Mouse (Mus musculus) hindbrain, embryonic 15.5 days (tissue): ENCODE measurements at regions not wholly inside any gene's neighbourhood (a gene's known extent, or its start where the extent isn't known, plus 50 kb on each side); places are given as distances from the start of the nearest gene placed in this dataset.

Source experiments
- ATAC-seq: fragments of 200-750 bp; cut with Nextera tagmentation; 2 replicates; pipeline ENCODE4 v1.8.0; 2017; ENCODE audit warnings: low read depth, moderate number of reproducible peaks, moderate TSS enrichment; ENCODE audit not compliant: low FRiP score
- H3K27ac ChIP-seq: fragments of 300-500 bp; sonication (generic); replicated peaks from 2 replicates; pipeline ENCODE4 v1.5.1; 2015; ENCODE audit warnings: mild to moderate bottlenecking, inconsistent platforms
- H3K27me3 ChIP-seq: fragments of 300-500 bp; sonication (generic); 2 replicates; pipeline ENCODE4 v1.6.1; 2015; ENCODE audit warnings: control low read depth, inconsistent platforms
- H3K36me3 ChIP-seq: fragments of 300-500 bp; sonication (generic); 2 replicates; pipeline ENCODE4 v1.6.1; 2015; ENCODE audit warnings: control low read depth, inconsistent platforms
- H3K4me1 ChIP-seq: fragments of 300-500 bp; sonication (generic); replicated peaks from 2 replicates; pipeline ENCODE4 v1.6.1; 2015; ENCODE audit warnings: control low read depth, inconsistent platforms
- H3K4me2 ChIP-seq: fragments of 300-500 bp; sonication (generic); 2 replicates; pipeline ENCODE4 v1.6.1; 2015; ENCODE audit warnings: moderate library complexity, mild to moderate bottlenecking, inconsistent platforms
- H3K4me3 ChIP-seq: fragments of 300-500 bp; sonication (generic); 2 replicates; pipeline ENCODE4 v1.5.1; 2015; ENCODE audit warnings: mild to moderate bottlenecking, inconsistent platforms
- H3K9ac ChIP-seq: fragments of 300-500 bp; sonication (generic); 2 replicates; pipeline ENCODE4 v1.6.1; 2015; ENCODE audit warnings: inconsistent platforms
- H3K9me3 ChIP-seq: fragments of 300-500 bp; sonication (generic); 2 replicates; pipeline ENCODE4 v1.6.1; 2016; ENCODE audit warnings: control low read depth, inconsistent platforms
- WGBS: fragments of 180-500 bp; shearing (Covaris S2); methylation state at CpG from one replicate; pipeline ENCODE4 v1.1.7; 2015; 5-methylcytosine and 5-hydroxymethylcytosine counted together

DNA sequence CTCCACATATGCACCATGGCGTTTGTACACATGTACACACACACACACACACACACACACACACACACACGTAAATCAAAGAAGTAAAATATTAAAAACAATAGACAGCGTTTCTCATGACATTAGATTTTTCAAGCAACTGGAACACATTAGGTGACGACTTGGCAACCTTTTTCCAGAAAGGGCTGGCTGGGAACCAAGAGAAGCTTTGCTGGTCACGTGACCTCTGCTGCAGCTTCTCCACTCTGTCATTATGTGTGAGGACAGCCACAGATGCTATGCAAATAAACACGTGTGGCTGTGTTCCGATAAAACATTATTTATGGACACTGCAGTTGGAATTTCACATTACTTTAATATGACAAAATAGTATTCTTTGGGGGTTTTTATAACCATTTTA lies 124.3 kb downstream of the Slc38a6 start:
- Histone ChIP-seq H3K9me3 (no peaks in the 10 kb centered on the region), H3K27ac (no peak overlapping the region), H3K4me2 (no peak overlapping the region), H3K27me3 (no peaks in the 10 kb centered on the region), H3K36me3 (no peaks in the 10 kb centered on the region), H3K9ac (no peak overlapping the region), H3K4me3 (no peak overlapping the region), H3K4me1 (peaks cover 21% of the 10 kb centered on the region)
- ATAC-seq = no peak
- 61% methylated on average over 7 of the region's 7 CpGs for WGBS

DNA sequence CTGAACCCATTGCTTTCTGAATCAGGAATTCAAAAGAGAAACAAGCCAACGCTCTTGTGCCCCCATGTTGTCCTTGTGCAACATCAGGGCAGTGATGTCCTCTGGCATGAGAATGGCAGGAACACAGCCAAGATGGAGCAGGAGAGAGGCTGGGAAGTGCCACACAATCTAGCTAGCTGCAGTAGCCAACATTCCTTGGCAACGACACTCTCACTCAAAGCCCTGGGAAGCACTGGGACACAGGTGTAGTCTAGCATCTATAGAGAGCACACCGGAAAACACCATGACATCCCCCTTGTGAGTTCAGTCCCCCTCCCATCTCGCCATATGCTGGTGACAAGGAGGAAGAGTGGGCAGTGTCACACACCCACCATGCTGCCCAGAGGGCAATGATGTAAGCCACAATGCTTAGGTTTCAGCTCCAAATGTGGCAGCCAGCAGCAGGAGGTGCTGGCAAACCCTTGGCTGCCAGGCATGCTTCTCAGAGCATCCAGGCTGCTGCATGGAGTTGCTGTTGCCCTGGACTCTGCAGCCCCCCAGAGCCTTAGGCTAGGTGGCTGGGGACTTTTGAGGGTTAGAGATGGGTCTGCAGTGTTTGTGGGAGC lies 123.0 kb downstream of the Slc38a6 start:
- Histone ChIP-seq H3K4me1 (peaks cover 18% of the 10 kb centered on the region), H3K27me3 (no peaks in the 10 kb centered on the region), H3K4me2 (no peak overlapping the region), H3K4me3 (no peak overlapping the region), H3K27ac (no peak overlapping the region), H3K36me3 (no peaks in the 10 kb centered on the region), H3K9me3 (no peaks in the 10 kb centered on the region), H3K9ac (no peak overlapping the region)
- WGBS = 71% methylated on average over 4 of the region's 4 CpGs
- peak; percentile 57; the same call in 1 of the 2 replicates for ATAC-seq

DNA sequence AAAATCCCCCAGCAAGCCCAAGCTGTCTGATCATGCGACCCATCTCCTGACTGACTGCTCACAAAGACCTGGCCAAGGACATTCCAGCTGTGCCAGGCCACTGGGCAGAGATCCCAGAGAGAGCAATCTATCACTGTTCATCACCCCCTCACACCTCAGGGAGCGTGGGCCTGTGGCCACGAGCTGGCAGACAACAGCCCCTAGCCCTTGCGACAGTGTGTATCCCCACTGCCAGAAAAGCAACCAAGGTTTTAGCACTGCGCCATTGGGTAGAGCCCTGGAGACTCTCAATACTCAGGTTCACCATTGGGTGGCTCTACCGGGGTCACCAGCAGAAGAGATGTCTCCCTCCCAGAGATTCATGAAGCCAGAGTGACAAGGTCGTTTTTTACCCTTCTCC lies 122.0 kb downstream of the Slc38a6 start:
- Histone ChIP-seq H3K27ac (no peak overlapping the region), H3K36me3 (no peaks in the 10 kb centered on the region), H3K4me3 (no peak overlapping the region), H3K4me1 (peaks cover 16% of the 10 kb centered on the region), H3K9ac (no peak overlapping the region), H3K9me3 (no peaks in the 10 kb centered on the region), H3K27me3 (no peaks in the 10 kb centered on the region), H3K4me2 (no peak overlapping the region)
- ATAC-seq = no peak
- 71% methylated on average over 7 of the region's 7 CpGs for WGBS

DNA sequence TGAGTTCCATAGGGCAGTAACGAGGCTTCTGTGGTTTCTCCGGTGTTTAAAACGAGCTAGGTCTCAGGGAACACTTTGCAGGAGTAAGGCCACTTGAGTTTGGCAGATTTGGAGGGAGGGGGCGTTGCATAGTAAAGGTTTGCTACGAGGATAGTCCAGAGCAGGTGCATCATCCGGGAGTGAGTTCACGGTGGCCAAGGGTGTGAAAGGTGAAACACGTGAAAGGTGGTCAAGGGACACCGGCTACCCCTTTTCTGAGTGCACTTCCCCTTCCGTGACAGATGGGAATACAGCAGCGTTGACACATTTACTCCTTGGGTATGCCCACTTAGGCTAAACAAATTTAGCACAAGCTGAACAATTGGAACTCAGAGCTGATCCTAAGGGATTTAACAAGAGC lies 121.6 kb downstream of the Slc38a6 start:
- Histone ChIP-seq H3K27ac (no peak overlapping the region), H3K9ac (no peak overlapping the region), H3K9me3 (no peaks in the 10 kb centered on the region), H3K4me3 (no peak overlapping the region), H3K4me2 (no peak overlapping the region), H3K36me3 (no peaks in the 10 kb centered on the region), H3K27me3 (no peaks in the 10 kb centered on the region), H3K4me1 (peaks cover 12% of the 10 kb centered on the region; the same call in 1 of the 2 replicates)
- ATAC-seq = no peak
- 88% methylated on average over 11 of the region's 11 CpGs for WGBS

DNA sequence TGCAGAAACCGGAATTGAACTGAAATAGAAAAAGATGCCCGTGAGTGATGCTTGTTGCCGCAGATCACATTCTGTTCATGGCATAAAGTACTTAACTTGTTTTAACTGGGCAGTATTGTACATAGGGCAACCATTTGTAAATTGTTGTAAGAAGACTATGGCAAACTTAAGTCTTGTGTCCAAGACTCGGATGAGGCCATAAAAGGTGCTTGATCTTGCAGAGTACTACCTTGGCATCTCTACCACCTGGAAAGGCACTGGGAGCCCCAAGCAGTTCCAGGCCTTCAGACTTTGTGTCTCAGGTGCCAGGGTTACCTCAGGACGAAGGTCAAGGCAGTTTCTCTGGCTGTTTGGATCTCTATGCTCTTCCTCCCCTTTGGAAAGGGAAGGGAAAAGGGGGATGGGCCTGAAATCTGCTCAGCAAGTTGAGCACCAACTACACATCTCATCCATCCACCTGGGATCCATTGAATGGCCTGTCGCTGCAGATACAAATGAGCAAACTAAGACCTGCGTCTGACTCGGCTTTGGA lies 120.0 kb downstream of the Slc38a6 start:
- Histone ChIP-seq H3K9me3 (no peaks in the 10 kb centered on the region), H3K4me1 (peaks cover 6% of the 10 kb centered on the region; the same call in 1 of the 2 replicates), H3K4me3 (no peak overlapping the region), H3K27me3 (no peaks in the 10 kb centered on the region), H3K36me3 (no peaks in the 10 kb centered on the region), H3K27ac (no peak overlapping the region), H3K9ac (no peak overlapping the region), H3K4me2 (no peak overlapping the region)
- no peak for ATAC-seq
- 89% methylated on average over 8 of the region's 8 CpGs for WGBS

DNA sequence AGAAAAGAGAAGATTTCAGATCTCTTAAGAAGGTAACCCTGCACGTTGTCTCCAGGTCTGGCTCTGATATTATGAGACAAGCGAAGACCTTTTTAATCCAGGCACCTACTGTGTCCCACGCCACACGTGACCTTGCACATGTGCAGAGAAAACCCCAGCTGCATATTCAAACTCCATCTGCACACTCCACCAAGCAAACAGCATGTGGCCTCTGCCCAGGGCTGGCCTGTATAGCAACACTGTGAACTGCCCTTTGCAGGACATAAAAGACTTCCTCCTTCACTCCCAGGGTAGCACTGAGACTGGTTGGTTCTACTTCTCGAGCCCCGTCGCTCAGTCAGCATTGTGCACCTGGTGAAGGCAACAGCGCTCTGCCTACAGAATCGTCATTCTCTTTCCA lies 119.0 kb downstream of the Slc38a6 start:
- Histone ChIP-seq H3K36me3 (no peaks in the 10 kb centered on the region), H3K27ac (no peak overlapping the region), H3K9ac (no peak overlapping the region), H3K4me2 (no peak overlapping the region), H3K9me3 (no peaks in the 10 kb centered on the region), H3K27me3 (no peaks in the 10 kb centered on the region), H3K4me1 (peaks cover 6% of the 10 kb centered on the region; the same call in 1 of the 2 replicates), H3K4me3 (no peak overlapping the region)
- no peak for ATAC-seq
- 70% methylated on average over 9 of the region's 9 CpGs for WGBS

DNA sequence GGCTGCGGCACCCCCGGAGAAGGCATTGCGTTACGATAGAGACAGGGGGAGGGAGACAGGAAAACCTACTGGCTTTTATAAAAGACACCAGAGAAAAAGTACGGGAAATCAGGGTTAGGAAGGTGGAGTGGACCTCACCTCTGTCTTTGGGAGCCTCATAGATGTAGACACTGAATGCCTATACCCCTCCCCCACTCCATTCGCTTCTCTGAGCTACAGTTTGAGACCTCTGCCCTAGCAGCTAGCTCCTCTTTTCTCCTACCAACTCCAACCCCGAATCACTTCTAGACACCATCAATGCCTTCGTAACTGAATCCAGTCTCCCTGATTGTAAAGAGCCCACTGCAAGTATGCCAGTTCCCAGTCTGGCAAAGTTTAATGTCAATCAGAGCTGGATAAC lies 118.5 kb downstream of the Slc38a6 start:
- H3K4me3 ChIP-seq = no peak overlapping the region
- H3K36me3 ChIP-seq = no peaks in the 10 kb centered on the region
- peaks cover 6% of the 10 kb centered on the region; the same call in 1 of the 2 replicates for H3K4me1 ChIP-seq
- 71% methylated on average over 8 of the region's 8 CpGs for whole genome bisulfite sequencing
- no peak overlapping the region for H3K4me2 ChIP-seq
- H3K9ac ChIP-seq = no peak overlapping the region
- H3K27me3 ChIP-seq = no peaks in the 10 kb centered on the region
- no peaks in the 10 kb centered on the region for H3K9me3 ChIP-seq
- no peak for ATAC-seq
- H3K27ac ChIP-seq = no peak overlapping the region

DNA sequence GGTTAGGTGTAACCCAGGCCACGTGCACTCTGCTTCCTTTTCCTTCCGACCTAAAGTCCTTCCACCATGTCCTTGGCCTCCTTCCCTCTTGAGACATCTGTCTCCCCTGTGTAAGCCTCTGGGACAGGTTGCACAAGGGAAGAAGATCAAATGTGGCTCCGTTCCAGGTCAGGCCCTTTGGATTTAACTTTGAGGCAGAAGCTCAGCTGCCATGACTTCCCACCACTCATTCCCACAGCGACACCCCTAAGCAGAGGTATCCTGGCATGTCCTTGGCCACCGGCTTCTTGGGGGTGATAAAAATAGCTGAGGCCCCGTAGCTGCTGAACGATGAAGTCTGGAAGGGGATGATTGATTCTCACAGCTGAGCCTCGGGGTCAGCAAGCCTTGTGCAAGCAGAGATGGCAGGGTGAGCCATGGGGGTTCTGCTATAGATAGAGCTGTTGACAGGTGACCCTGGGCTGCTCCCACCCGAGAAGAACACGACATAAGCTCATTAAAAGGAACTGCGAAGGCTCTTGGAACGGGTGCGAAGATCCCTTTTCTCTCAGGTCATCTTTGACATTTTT lies 117.4 kb downstream of the Slc38a6 start:
- Histone ChIP-seq H3K27me3 (no peaks in the 10 kb centered on the region), H3K9me3 (no peaks in the 10 kb centered on the region), H3K4me3 (no peak overlapping the region), H3K27ac (no peak overlapping the region), H3K4me2 (no peak overlapping the region), H3K36me3 (no peaks in the 10 kb centered on the region), H3K9ac (no peak overlapping the region), H3K4me1 (no peaks in the 10 kb centered on the region)
- WGBS = 65% methylated on average over 13 of the region's 13 CpGs
- no peak for ATAC-seq
